Mouse (Mus musculus): ENCODE results near the gene Gys1. TPM values are rescaled to one million over a fixed set of nuclear protein-coding genes. Genes with fewer than 3 reads are reported as not detected.
"Not testable (repeated sequence)": the region's sequence is repeated elsewhere in the genome, so short reads cannot be mapped to it uniquely, and the experiment has no call there.

The Gys1 gene
- polyA plus RNA-seq, 1 experiment from 2014 or later = 45.2 TPM

DNA sequence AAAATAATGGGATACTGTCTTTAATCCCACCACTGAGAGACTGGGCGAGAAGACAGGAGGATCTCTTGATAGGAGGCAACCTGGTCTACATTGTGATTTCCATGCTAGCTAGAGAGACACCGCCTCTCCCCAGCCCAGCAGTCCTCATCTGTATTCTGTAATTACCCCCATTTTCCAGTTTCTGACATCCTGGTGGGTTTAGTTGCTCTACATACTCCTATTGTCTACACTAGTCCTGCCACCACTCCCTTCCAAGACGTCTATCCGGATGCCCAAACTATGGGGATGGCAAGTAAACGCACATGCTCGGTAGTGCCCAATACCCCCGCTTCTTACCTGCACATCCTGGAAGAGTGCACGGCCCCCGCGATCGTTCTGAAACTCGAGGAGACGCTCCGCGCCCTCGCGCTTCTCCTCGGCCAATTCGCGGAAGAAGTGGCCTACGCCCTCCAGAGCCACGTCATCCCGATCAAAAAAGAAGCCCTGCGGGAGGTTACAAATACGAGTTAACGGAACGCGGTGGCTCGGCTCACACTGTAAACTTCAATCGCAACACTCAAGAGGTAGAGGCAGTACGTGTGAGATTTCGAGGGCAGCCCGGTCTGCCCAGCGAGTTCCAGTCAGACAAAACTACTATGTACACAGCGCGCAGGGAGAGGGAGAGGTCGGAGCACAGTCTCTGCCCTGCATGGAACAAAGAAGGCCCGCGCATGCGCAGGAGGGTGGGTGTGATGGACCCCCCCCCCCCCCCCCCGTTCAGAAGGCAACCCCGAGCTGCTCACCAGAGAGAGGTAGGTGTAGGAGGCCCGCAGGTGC lies 24.3 kb downstream of the Gys1 start:
- H3K4me3 ChIP-seq (replicated peaks) = peak overlapping the region; percentile 78
- no peaks in the 10 kb centered on the region for H3K9me3 ChIP-seq
- WGBS = 1% methylated on average over 41 of the region's 43 CpGs
- peak; percentile 49 for ATAC-seq (ENCODE audit: insufficient number of reproducible peaks, insufficient read depth, low FRiP score, low TSS enrichment, low read depth)
- peak overlapping the region; percentile 87 for H3K9ac ChIP-seq (replicated peaks)
- no peaks in the 10 kb centered on the region for H3K27me3 ChIP-seq
- H3K27ac ChIP-seq = peak overlapping the region; percentile 97
- H3K4me2 ChIP-seq = peak overlapping the region; percentile 67
- H3K4me1 ChIP-seq (replicated peaks) = peaks cover 37% of the 10 kb centered on the region
- peaks cover 76% of the 10 kb centered on the region for H3K36me3 ChIP-seq

DNA sequence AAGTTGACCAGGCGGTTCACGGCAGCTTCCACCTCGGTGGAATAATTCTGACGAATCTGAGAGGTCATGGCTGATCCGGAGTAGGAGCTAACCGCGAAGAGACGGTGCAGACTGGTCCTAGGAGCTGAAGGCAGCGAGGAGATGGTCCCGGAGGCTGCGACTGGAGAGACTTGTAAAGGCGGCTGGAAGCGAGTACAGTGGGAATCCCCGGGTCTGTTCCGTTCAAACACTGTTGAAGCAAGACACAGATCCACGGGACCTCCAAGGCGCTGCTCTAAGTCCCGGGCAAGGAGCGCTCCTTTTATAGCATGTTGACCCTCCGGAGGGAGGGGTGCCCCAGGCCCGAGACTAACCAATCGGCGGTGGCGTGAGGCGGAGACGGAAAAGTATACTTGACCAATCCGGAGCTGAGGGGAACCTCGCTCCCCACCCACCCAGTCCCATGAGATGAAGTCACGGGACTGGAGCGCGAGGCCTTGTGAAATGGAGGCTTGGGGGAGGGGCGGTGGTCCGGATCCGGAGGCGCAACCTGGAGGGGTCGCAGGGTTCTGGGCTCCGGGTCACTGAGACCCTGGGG lies 25.0 kb downstream of the Gys1 start, which contains the start of gene Ftl1:
Ftl1 (minus strand) TSS at position 321 of the 577 bp plus-strand sequence.
- ATAC-seq (ENCODE audit: insufficient number of reproducible peaks, insufficient read depth, low FRiP score, low TSS enrichment, low read depth) = peak; percentile 96
- not testable (repeated sequence) for H3K9me3 ChIP-seq, H3K27me3 ChIP-seq
- Histone ChIP-seq H3K27ac (peak within 1 kb of the TSS; percentile 97), H3K4me3 (replicated peaks) (peak within 1 kb of the TSS; percentile 78), H3K4me2 (peak within 1 kb of the TSS; percentile 67), H3K4me1 (replicated peaks) (peaks cover 37% of the 10 kb centered on the region), H3K9ac (replicated peaks) (peak within 1 kb of the TSS; percentile 87), H3K36me3 (peaks cover 76% of the 10 kb centered on the region)
- 2% methylated on average over 32 of the region's 37 CpGs for WGBS

DNA sequence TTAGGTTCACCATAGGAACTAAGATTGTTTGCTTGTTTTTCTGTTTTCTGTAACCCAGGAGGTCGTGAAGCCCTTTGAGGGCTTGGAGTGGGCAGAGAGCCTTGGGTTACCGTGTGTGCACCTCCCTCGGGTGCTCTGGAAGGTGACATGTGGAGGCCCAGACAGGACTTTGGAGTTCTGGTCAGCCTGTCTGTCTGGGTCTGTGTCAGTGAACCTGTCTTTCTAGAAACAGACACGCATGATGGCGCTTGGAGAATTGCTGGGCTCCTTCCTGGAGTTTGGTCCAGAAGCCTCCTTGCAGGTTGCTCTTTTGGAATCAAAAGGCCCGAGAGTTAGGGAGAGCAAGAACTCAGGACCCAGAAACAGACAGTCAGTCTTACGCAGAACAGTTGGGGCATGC lies 25.7 kb downstream of the Gys1 start:
- Histone ChIP-seq H3K27me3 (no peaks in the 10 kb centered on the region), H3K36me3 (peaks cover 76% of the 10 kb centered on the region), H3K9me3 (no peaks in the 10 kb centered on the region), H3K4me2 (peak overlapping the region; percentile 67), H3K4me3 (replicated peaks) (peak overlapping the region; percentile 78), H3K4me1 (replicated peaks) (peaks cover 38% of the 10 kb centered on the region), H3K27ac (peak overlapping the region; percentile 82), H3K9ac (replicated peaks) (peak overlapping the region; percentile 44; the same call in 1 of the 2 replicates)
- no peak for ATAC-seq (ENCODE audit: insufficient number of reproducible peaks, insufficient read depth, low FRiP score, low TSS enrichment, low read depth)
- WGBS = 74% methylated on average over 7 of the region's 7 CpGs

DNA sequence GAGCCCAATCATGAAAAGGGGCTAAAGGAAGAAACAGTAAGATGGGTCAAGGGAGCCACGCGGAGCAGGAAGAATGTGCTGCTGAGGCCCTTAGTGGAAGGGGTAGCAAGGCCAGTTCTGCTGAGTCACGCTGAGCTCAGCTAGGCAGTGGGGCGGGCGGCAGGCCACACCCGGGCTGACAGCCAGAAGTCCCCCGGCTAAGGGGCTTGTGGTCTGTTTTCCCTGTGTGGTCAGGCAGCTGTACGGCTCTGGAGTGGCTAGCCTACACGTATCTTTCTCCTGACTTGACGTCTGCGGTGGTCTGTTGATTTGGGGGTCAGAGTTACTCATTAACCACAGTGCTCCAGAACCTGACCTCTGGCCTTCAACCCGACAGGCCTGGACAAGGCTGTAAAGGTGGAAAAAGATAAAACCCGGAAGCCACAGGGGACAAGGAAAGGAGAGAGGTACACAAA lies 26.2 kb downstream of the Gys1 start:
- no peaks in the 10 kb centered on the region for H3K9me3 ChIP-seq
- H3K27ac ChIP-seq = peak overlapping the region; percentile 82
- H3K9ac ChIP-seq (replicated peaks) = peak overlapping the region; percentile 27; the same call in 1 of the 2 replicates
- no peak for ATAC-seq (ENCODE audit: insufficient number of reproducible peaks, insufficient read depth, low FRiP score, low TSS enrichment, low read depth)
- H3K27me3 ChIP-seq = no peaks in the 10 kb centered on the region
- 0 out of 2 replicates have a peak overlapping the region, but pooled peaks have one; percentile 78 for H3K4me3 ChIP-seq (replicated peaks)
- H3K36me3 ChIP-seq = peaks cover 73% of the 10 kb centered on the region
- peaks cover 43% of the 10 kb centered on the region for H3K4me1 ChIP-seq (replicated peaks)
- WGBS = 23% methylated on average over 13 of the region's 13 CpGs
- H3K4me2 ChIP-seq = peak overlapping the region; percentile 67

DNA sequence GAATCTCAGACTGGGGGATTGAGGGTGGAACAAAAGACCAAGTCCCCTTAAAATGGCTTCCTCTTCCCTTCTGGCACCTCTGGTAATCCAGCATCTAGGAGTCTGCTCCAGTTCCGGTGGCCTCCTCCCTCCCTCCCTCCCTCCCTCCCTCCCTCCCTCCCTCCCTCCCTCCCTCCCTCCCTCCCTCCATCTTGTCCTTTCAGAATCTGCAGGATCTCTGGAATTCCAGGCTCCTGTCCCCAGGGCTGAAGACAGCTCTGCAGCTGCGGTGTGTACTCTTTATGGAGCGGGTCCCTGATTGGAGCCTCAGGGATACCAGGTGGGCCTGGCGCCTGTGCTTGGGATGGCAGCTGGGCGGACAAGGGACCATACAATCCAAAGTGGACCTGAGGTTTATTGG lies 26.7 kb downstream of the Gys1 start:
- WGBS = 62% methylated on average over 4 of the region's 5 CpGs
- H3K9ac ChIP-seq (replicated peaks) = no peak overlapping the region; the same call in 1 of the 2 replicates
- H3K4me2 ChIP-seq = 0 out of 2 replicates have a peak overlapping the region, but pooled peaks have one; percentile 67
- no peaks in the 10 kb centered on the region for H3K9me3 ChIP-seq
- H3K27ac ChIP-seq = peak overlapping the region; percentile 82
- peaks cover 71% of the 10 kb centered on the region for H3K36me3 ChIP-seq
- H3K4me3 ChIP-seq (replicated peaks) = no peak overlapping the region
- peaks cover 45% of the 10 kb centered on the region for H3K4me1 ChIP-seq (replicated peaks)
- no peak for ATAC-seq (ENCODE audit: insufficient number of reproducible peaks, insufficient read depth, low FRiP score, low TSS enrichment, low read depth)
- no peaks in the 10 kb centered on the region for H3K27me3 ChIP-seq

DNA sequence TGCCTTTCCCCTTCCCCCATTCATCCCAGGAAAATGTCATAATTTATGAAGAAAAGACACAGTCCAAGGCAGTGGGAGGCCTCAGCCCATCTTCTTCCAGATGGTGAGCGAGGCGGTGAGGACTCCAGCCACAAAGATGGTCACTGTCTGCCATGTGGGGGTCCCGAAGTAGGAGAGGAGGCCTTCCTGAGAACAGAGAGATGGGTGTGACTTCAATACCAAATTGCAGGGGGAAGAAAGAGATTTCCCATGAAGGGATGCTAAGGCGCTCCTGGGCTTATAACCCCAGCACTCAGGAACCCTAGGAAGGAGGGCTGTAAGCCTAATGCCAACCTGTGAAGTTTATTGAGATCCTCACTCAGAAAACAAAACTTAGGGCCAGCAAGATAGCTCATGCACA lies 27.1 kb downstream of the Gys1 start:
- H3K27me3 ChIP-seq = no peaks in the 10 kb centered on the region
- H3K27ac ChIP-seq = peak overlapping the region; percentile 82
- no peak for ATAC-seq (ENCODE audit: insufficient number of reproducible peaks, insufficient read depth, low FRiP score, low TSS enrichment, low read depth)
- H3K4me1 ChIP-seq (replicated peaks) = peaks cover 41% of the 10 kb centered on the region
- H3K4me2 ChIP-seq = no peak overlapping the region
- peaks cover 68% of the 10 kb centered on the region for H3K36me3 ChIP-seq
- no peaks in the 10 kb centered on the region for H3K9me3 ChIP-seq
- WGBS = 91% methylated on average over 4 of the region's 4 CpGs
- no peak overlapping the region for H3K4me3 ChIP-seq (replicated peaks)
- H3K9ac ChIP-seq (replicated peaks) = no peak overlapping the region

DNA sequence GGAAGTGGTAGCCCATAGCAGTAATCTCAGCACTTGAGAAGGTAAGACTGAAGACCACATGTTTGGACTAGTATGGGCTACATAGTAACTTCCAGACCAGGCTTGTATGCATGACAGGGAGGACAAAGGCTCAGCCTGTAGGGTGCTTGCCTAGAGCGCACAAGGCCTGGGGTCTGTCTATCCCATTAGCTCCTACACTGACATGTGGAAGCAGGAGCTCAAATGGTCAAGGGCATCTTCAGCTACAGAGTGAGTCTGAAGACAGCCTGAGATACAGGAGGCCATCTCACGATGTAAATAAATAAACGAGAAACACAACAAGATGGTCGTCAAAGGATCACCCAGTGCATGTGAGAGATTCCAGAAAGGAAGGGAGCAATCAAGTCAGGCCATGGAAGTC lies 27.7 kb downstream of the Gys1 start:
- ATAC-seq (ENCODE audit: insufficient number of reproducible peaks, insufficient read depth, low FRiP score, low TSS enrichment, low read depth) = no peak
- H3K4me2 ChIP-seq = no peak overlapping the region
- 80% methylated on average over 4 of the region's 4 CpGs for WGBS
- peaks cover 63% of the 10 kb centered on the region for H3K36me3 ChIP-seq
- no peaks in the 10 kb centered on the region for H3K27me3 ChIP-seq
- peaks cover 39% of the 10 kb centered on the region for H3K4me1 ChIP-seq (replicated peaks)
- no peak overlapping the region for H3K9ac ChIP-seq (replicated peaks)
- H3K9me3 ChIP-seq = no peaks in the 10 kb centered on the region
- peak overlapping the region; percentile 23; the same call in 1 of the 2 replicates for H3K27ac ChIP-seq
- no peak overlapping the region for H3K4me3 ChIP-seq (replicated peaks)

DNA sequence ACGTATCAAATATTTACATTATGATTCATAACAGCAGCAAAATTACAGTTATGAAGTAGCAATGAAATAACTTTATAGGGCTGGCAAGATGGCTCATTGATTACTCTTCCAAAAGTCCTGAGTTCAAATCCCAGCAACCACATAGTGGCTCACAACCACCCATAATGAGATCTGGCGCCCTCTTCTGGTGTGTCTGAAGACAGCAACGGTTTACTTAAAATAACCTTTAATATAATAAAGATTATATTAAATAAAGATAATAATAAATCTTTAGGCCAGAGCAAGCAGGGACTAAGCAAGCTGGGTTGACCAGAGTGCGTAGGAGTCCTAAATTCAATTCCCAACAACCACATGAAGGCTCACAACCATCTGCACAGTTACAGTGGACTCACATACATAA lies 28.2 kb downstream of the Gys1 start:
- Histone ChIP-seq H3K4me1 (replicated peaks) (peaks cover 34% of the 10 kb centered on the region), H3K36me3 (peaks cover 58% of the 10 kb centered on the region)
- H3K4me2 ChIP-seq; H3K27me3 ChIP-seq; ATAC-seq (ENCODE audit: insufficient number of reproducible peaks, insufficient read depth, low FRiP score, low TSS enrichment, low read depth); H3K9me3 ChIP-seq; H3K9ac ChIP-seq (replicated peaks); H3K4me3 ChIP-seq (replicated peaks); H3K27ac ChIP-seq: not testable (repeated sequence)
- WGBS = 81% methylated on average over 4 of the region's 4 CpGs

DNA sequence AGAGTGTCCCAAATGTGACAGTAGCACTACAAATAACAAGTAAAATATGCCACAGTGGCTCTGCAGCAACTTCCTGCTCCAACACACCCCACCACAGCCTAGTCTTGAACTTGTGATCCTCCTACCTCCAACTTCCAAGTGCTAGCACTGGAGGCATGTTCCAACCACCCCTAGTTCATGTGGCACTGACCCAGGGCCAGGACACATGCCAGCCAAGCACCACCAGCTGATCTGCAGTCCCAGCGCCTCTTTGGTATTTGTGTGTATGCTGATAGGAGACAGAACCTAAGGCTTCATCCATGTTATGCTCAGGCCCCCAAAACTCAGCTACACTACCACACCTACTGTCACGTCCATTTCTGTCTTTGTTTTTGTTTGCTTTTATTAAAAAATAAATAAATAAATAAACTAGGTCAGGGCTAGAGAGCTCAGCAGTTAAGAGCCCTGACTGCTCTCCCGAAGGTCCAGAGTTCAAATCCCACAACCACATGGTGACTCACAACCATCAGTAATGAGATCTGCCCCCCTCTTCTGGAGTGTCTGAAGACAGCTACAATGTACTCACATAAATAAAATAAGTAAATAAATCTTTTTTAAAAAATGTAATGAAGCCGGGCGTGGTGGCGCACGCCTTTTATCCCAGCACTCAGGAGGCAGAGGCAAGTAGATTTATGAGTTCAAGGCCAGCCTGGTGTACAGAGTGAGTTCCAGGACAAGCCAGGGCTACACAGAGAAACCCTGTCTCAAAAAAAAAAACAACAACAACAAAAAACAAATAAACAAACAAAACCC lies 29.5 kb downstream of the Gys1 start:
- Histone ChIP-seq H3K27ac (no peak overlapping the region), H3K4me1 (replicated peaks) (peaks cover 29% of the 10 kb centered on the region), H3K9me3 (no peaks in the 10 kb centered on the region), H3K36me3 (peaks cover 49% of the 10 kb centered on the region), H3K27me3 (no peaks in the 10 kb centered on the region), H3K9ac (replicated peaks) (no peak overlapping the region), H3K4me3 (replicated peaks) (no peak overlapping the region), H3K4me2 (no peak overlapping the region)
- no peak for ATAC-seq (ENCODE audit: insufficient number of reproducible peaks, insufficient read depth, low FRiP score, low TSS enrichment, low read depth)
- 95% methylated on average over 7 of the region's 7 CpGs for WGBS

DNA sequence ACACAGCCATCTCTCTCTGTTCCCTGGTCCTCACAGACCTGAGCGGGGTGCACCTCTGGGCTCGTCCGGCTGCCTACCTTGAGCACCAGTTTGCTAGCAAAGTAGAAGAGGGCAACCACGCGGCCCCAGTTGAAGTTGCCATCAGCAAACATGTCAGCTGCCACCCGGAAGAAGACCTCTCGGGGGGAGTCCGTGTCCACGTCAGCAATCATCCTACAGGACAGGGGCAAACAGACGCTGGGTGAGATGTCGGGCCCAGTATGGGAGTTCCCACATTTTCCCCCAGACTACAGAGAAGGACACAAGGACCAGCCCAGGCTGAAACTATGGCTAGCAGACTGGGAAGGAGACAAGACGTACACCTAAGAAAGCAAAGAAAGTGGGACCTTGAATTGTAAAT lies 30.5 kb downstream of the Gys1 start:
- Histone ChIP-seq H3K36me3 (peaks cover 49% of the 10 kb centered on the region), H3K4me3 (replicated peaks) (peak overlapping the region; percentile 87), H3K4me1 (replicated peaks) (peaks cover 28% of the 10 kb centered on the region), H3K27me3 (no peaks in the 10 kb centered on the region), H3K9ac (replicated peaks) (no peak overlapping the region), H3K9me3 (no peaks in the 10 kb centered on the region), H3K27ac (no peak overlapping the region), H3K4me2 (0 out of 2 replicates have a peak overlapping the region, but pooled peaks have one; percentile 90)
- 96% methylated on average over 12 of the region's 12 CpGs for WGBS
- ATAC-seq (ENCODE audit: insufficient number of reproducible peaks, insufficient read depth, low FRiP score, low TSS enrichment, low read depth) = no peak

DNA sequence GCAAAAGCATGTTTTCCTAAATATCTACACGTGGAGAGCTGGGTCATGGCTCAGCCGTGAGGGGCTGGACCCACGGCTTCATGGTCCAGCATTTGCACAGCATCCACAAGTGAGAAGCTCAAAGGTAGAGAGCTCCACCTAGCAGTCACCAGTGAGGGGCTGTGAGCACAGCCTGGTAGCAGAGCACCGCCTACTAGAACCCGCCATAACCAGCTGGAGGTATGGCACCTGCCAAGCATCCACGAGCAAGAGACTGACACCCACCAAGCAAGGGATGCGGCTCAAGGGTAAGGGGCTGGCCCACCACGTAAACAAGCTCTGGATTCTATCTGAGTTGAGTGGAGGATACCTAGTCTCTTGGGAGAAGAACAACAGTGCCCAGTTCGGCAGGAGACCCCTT lies 30.9 kb downstream of the Gys1 start:
- Histone ChIP-seq H3K9me3 (no peaks in the 10 kb centered on the region), H3K4me3 (replicated peaks) (peak overlapping the region; percentile 87), H3K36me3 (peaks cover 49% of the 10 kb centered on the region), H3K4me1 (replicated peaks) (peaks cover 23% of the 10 kb centered on the region), H3K27ac (no peak overlapping the region), H3K9ac (replicated peaks) (peak overlapping the region; percentile 79; the same call in 1 of the 2 replicates), H3K4me2 (peak overlapping the region; percentile 90), H3K27me3 (no peaks in the 10 kb centered on the region)
- 82% methylated on average over 9 of the region's 9 CpGs for WGBS
- ATAC-seq (ENCODE audit: insufficient number of reproducible peaks, insufficient read depth, low FRiP score, low TSS enrichment, low read depth) = no peak
